Mouse (Mus musculus): ENCODE measurements around the gene Epha2.

- TF ChIP-seq CTCF (IDR thresholded peaks at IDR 0.05; ENCODE audit: low read depth) (peak; percentile 53), EP300 (optimal IDR thresholded peaks at IDR 0.05) (no peak)
These were observed 48.4 kb upstream of the Epha2 start for GRCm38 (mm10) chr4:141252641-141253040.

Measured in stomach, postnatal 0 days (tissue).